Mouse (Mus musculus): ENCODE measurements around the gene Ist1.

The Ist1 gene

DNA sequence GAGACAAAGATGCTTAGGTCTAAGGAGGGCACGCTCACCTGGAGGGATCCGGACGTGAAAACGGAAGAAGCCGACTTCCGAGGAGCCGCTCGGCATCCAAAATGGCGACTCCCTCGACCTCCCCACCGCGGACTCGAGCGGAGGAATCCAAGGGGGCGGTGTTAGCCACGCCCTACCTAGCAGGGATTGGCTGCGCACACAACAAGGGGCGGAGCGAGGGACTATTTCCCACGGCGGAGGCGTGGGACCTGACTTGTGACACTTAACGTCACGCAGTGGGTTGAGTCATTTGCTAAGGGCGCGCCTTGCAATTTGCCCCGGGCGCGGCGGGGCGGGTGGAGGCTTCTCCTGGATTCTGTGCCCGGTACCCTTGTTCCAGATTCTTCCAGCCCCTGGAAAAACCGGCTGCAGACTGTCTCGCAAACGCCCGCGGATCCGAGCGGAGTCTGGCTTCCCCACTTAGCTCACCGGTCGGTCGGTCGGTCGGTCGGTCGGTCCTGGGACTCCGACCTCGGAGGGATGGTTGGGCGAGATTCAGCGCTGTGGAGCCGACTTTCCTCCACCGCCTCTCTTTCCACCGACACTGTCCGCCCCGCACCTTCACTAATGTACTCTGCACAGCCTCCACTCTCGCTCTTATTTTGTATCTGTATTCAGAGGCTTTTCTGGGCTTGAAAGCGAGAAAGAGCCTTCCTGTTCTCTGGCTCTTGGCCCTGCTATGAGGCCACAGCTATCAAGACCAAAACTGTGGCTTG, at the start of gene Ist1:
Gene Ist1, minus strand, starts transcription at position 115 of the 755 bp plus-strand sequence.
- DNase-seq (ENCODE audit: low spot score): peak; percentile 98

DNA sequence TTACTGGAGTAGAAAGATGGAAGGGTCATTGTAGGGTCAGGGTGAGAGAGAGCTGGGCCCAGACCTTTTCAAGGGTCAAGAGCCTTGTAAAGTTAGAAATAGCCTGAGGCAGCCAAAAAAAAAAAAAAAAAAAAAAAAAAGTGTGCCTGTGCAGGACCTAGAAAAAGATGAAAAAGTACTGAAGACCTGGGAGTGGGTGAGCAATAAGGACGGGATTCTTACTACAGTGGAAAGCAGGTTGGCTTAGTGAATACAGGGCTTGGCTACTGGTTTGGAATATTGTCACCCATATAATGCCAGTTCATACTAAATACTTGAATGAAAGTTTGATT, 45.0 kb upstream of the Ist1 start:
- no peak for DNase-seq (ENCODE audit: low spot score)

GRCm38 (mm10) chr8:109737237-109738048, 44.4 kb upstream of the Ist1 start, which contains the start of gene Atxn1l:
Gene Atxn1l (minus strand): TSS chr8:109737739.
- DNase-seq (ENCODE audit: low spot score): peak; percentile 85

DNA sequence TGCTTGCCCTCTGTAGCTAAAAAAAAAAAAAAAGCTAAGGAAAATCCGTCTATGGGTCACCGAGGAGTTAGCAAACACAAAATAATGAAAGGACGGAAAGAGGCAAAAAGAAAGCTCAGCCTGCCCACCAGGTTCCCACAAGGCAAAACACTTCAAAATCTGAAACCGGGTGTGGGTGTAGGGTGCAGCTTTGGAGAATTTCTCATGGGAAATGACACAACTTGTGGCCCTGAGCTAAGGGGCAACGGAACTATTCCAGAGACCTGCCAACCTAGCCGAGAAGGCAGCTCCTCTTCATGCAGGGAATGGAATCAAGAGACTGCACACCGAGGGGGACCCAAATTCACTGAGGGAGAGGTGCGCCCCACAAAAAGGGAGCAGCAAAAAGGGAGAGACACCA, 43.8 kb upstream of the Ist1 start:
- DNase-seq (ENCODE audit: low spot score): peak; percentile 25

GRCm38 (mm10) chr8:109734018-109734417, 41.0 kb upstream of the Ist1 start:
- DNase-seq (ENCODE audit: low spot score): no peak

DNA sequence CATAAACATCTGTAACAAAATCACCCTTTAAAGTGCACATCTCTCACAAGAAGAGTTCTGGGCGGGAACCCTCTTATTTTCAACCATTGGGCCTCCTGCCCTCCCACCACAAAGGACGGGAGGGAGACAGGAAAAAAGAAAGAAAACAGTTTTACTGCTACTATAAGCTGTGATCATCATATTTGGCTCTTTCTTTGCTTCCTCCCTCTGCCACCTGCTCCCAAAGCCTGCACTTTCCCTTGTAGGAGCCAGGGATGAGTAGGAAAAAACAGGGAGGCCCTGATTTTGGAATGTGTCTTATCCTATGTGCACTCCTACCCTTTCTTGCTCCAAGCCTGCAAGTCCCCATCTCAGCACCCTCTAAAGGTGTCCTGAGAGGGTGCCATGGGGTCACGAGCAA, 38.0 kb upstream of the Ist1 start:
- DNase-seq (ENCODE audit: low spot score): no peak

DNA sequence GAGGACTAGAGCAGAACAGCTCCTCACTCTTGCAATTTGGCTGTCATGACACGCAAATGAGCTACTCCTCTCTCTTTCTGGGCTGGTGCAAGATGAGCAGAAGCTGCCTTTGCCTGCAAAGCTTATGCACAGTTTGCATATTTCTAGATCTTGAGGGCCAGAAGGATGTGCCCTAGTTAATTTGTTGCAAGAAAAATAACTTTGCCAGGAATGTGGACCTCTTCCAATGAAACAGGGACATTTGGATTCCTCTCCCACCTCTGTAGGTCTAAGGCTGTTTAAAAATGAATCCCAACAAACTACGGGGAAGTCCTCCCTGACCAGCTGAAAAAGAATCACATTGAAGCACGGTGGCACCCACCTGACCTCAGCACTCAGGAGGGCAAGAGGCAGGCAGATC, 32.0 kb upstream of the Ist1 start:
- no peak for DNase-seq (ENCODE audit: low spot score)

- DNase-seq (ENCODE audit: low spot score): no peak
These were observed 21.9 kb upstream of the Ist1 start for GRCm38 (mm10) chr8:109714961-109715360.

GRCm38 (mm10) chr8:109712521-109712920, 19.5 kb upstream of the Ist1 start:
- DNase-seq (ENCODE audit: low spot score): no peak

DNA sequence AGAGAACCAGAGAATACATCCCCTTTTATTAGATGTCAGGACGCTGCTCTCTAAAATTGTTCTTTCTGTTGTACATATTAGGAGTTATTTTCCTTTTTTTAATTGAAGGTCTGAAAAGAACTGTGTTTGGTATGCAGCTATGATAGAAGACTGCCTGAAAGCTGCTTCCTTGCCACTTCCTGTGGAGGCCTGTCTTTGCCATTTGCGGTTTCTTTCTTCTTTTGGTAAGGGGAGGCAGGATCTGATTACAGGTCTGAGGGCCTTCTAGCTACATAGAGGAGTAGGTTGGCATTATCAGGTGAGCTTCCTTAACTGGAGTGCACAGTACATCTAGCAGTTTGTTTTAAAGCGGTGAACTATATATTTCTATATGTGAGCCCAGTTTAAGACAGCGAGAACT, 14.9 kb upstream of the Ist1 start:
- DNase-seq (ENCODE audit: low spot score): no peak

DNA sequence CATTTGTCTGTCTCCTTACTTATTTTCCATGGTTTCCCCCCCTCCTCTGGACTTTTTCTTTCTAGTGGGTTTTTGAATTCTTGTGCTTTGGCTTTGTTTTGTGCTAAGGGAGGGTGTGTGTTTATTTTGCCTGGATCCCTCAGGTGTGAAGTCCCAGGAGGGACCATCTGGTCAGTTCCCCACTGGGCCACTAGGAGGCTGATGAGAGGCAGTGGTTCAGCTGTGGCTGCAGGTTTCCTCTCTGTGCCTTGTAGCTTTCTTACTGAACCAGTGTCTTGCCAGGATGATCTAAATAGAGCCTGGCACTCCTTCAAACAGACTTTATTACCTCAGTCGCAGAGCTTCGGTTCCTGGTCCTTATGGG, 13.8 kb upstream of the Ist1 start:
- DNase-seq (ENCODE audit: low spot score): peak; percentile 72

GRCm38 (mm10) chr8:109706076-109706873, 13.2 kb upstream of the Ist1 start:
- no peak for DNase-seq (ENCODE audit: low spot score)

GRCm38 (mm10) chr8:109705320-109706075, 12.4 kb upstream of the Ist1 start, which contains the start of gene Zfp821:
Gene Zfp821 (plus strand): TSS chr8:109705546.
- peak; percentile 63 for DNase-seq (ENCODE audit: low spot score)

- no peak for DNase-seq (ENCODE audit: low spot score)
These were observed 11.7 kb upstream of the Ist1 start for GRCm38 (mm10) chr8:109704565-109705319.

DNA sequence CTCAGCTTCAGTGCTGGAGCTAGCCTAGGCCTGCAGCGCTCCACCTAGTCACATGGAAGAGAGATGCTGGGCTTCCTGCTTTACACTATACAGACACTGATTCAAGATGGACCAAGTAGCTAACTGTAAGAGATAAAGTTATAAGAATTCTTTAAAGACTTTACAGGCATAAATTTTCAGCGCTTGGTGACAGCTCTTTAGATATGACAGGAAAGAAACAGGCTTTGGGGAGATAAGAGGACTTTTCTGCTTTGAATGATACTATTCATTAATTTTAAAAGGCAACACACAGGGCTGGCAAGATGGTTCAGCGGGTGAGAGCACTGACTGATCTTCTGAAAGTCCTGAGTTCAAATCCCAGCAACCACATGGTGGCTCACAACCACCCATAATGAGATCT, 5.4 kb upstream of the Ist1 start:
- DNase-seq (ENCODE audit: low spot score): no peak

GRCm38 (mm10) chr8:109697754-109698153, 4.7 kb upstream of the Ist1 start:
- no peak for DNase-seq (ENCODE audit: low spot score)

- no peak for DNase-seq (ENCODE audit: low spot score)
These were observed 1.1 kb upstream of the Ist1 start for GRCm38 (mm10) chr8:109694154-109694553.

GRCm38 (mm10) chr8:109692443-109693145, 466 bp downstream of the Ist1 start:
- no peak for DNase-seq (ENCODE audit: low spot score)

- peak; percentile 24 for DNase-seq (ENCODE audit: low spot score)
These were observed 1.3 kb downstream of the Ist1 start for GRCm38 (mm10) chr8:109691769-109692168.

GRCm38 (mm10) chr8:109687248-109687647, 5.8 kb downstream of the Ist1 start:
- DNase-seq (ENCODE audit: low spot score): no peak

Data from adipocyte (in vitro differentiated cells).